Mouse (Mus musculus) forebrain, embryonic 16.5 days (tissue): ENCODE measurements around the gene Zw10. TPM values are rescaled to one million over a fixed set of nuclear protein-coding genes. Genes with fewer than 3 reads are reported as not detected.
A peak's percentile ranks its signal among the peaks of the same experiment; 100 is the strongest.

ENCODE experiments used
- ATAC-seq: fragments of 200-750 bp; cut with Nextera tagmentation; 2 replicates; pipeline ENCODE4 v1.8.0; 2017; ENCODE audit warnings: mild to moderate bottlenecking, moderate library complexity
- H3K27ac ChIP-seq: fragments of 300-500 bp; sonication (generic); 2 replicates; pipeline ENCODE4 v1.5.1; 2014; ENCODE audit warnings: low read length, control low read depth
- H3K27me3 ChIP-seq: fragments of 300-500 bp; sonication (generic); replicated peaks from 2 replicates; pipeline ENCODE4 v1.6.1; 2014; ENCODE audit warnings: low read length; ENCODE audit not compliant: control insufficient read depth, insufficient read depth
- H3K36me3 ChIP-seq: fragments of 300-500 bp; sonication (generic); 2 replicates; pipeline ENCODE4 v1.6.1; 2014; ENCODE audit not compliant: control insufficient read depth, insufficient read depth
- H3K4me1 ChIP-seq: fragments of 300-500 bp; sonication (generic); replicated peaks from 2 replicates; pipeline ENCODE4 v1.6.1; 2014; ENCODE audit warnings: low read length; ENCODE audit not compliant: control insufficient read depth, insufficient read depth
- H3K4me2 ChIP-seq: fragments of 300-500 bp; sonication (generic); 2 replicates; pipeline ENCODE4 v1.6.1; 2014; ENCODE audit warnings: mild to moderate bottlenecking, low read length, control low read depth
- H3K4me3 ChIP-seq: fragments of 300-500 bp; sonication (generic); replicated peaks from 2 replicates; pipeline ENCODE4 v1.5.1; 2014; ENCODE audit warnings: mild to moderate bottlenecking, low read length, control low read depth
- H3K9ac ChIP-seq: fragments of 300-500 bp; sonication (generic); replicated peaks from 2 replicates; pipeline ENCODE4 v1.6.1; 2014; ENCODE audit warnings: low read depth, low read length, control low read depth
- H3K9me3 ChIP-seq: fragments of 300-500 bp; sonication (generic); 2 replicates; pipeline ENCODE4 v1.6.1; 2016; ENCODE audit warnings: low read length; ENCODE audit not compliant: control insufficient read depth
- WGBS: fragments of 180-500 bp; shearing (Covaris S2); extraction: QIAGEN DNeasy Blood & Tissue Kit; methylation state at CpG from one replicate; pipeline ENCODE4 v1.1.7; 2014; 5-methylcytosine and 5-hydroxymethylcytosine counted together
- polyA plus RNA-seq: library from polyadenylated mRNA; unstranded; fragments of >200 nt; fragmentation: Nextera tagmentation; extraction: Ambion mirVana; gene quantifications from 2 replicates; pipeline ENCODE4 v1.2.1, GENCODE M21; 2015

Zw10 gene
- polyA plus RNA-seq, 1 experiment from 2014 or later = 32.2 TPM

DNA sequence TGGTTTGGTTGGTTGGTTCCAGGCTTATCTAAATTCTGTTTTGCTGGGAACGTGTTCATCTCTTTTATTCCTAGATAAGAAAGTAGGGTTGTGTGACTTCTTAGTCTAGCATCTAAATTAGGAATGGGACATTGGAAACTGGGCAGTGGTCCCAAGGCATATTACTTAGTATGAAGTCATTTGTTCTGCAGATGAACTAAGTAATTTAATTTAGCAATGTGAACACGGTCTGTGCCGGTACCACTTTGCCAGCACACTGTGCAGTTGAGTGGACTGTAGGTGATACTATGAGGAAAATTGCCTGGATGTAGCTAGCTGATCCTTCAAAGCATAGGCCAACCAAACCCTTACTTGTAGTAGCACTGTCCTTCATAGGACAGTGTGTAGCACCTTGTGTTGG lies 21.4 kb downstream of the Zw10 start:
- ATAC-seq = no peak
- no peak overlapping the region for H3K9ac ChIP-seq
- WGBS = 94% methylated on average over 3 of the region's 3 CpGs
- H3K4me3 ChIP-seq = no peak overlapping the region
- H3K27ac ChIP-seq = no peak overlapping the region
- no peaks in the 10 kb centered on the region for H3K27me3 ChIP-seq
- H3K4me2 ChIP-seq = no peak overlapping the region
- no peaks in the 10 kb centered on the region for H3K4me1 ChIP-seq
- no peaks in the 10 kb centered on the region for H3K9me3 ChIP-seq
- H3K36me3 ChIP-seq = peaks cover 24% of the 10 kb centered on the region

DNA sequence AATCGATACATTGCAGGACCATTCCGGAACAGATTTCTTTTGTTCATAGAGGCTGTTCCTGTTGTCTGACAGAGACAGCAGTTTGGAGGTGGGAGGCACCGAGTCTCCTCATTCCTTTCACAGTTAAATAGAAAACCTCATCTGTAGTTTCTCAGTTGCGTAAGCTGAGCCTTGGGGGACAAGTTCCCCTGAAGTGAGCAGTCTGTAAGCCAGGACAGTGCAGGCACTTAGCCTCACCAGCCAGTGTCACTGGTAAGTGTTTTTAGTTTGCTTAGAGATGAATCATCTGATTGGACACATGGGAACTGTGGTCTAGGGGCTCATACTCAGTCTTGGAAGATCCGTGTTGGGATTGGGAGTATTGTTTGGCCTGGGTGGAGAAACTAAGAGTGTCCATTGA lies 25.7 kb downstream of the Zw10 start, which contains the start of gene Tmprss5:
TSS of gene Tmprss5 (plus strand) at position 154 of the 400 bp plus-strand sequence.
- Histone ChIP-seq H3K27ac (no peak within 1 kb of the TSS), H3K9ac (no peak within 1 kb of the TSS), H3K27me3 (no peaks in the 10 kb centered on the region), H3K4me1 (no peaks in the 10 kb centered on the region), H3K4me3 (no peak within 1 kb of the TSS), H3K9me3 (no peaks in the 10 kb centered on the region), H3K4me2 (no peak within 1 kb of the TSS), H3K36me3 (peaks cover 8% of the 10 kb centered on the region)
- WGBS = 63% methylated on average over 5 of the region's 5 CpGs
- ATAC-seq = no peak

DNA sequence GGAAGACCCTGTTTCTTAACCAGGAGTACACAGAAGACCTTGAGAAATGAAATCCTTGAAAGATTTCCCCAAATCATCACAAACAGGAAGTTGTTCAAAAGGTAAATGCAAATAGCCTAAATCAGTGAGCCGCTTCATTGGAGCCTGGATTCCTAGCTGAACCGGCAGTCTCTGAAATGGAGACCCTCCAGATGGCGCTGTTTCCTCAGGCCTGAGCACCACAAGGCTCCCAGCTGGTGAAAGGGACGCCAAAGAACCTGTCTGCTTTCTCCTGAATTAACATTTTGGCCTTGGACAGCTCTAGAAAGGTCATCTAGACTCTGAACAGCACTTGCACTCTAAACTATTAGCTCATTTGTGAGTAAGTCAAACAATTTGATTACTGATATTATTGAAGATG lies 26.1 kb downstream of the Zw10 start:
- 5% methylated on average over 4 of the region's 4 CpGs for WGBS
- no peaks in the 10 kb centered on the region for H3K4me1 ChIP-seq
- H3K36me3 ChIP-seq = peaks cover 8% of the 10 kb centered on the region
- H3K27ac ChIP-seq = no peak overlapping the region
- H3K27me3 ChIP-seq = no peaks in the 10 kb centered on the region
- no peak for ATAC-seq
- H3K4me2 ChIP-seq = no peak overlapping the region
- H3K9ac ChIP-seq = no peak overlapping the region
- no peaks in the 10 kb centered on the region for H3K9me3 ChIP-seq
- no peak overlapping the region for H3K4me3 ChIP-seq

DNA sequence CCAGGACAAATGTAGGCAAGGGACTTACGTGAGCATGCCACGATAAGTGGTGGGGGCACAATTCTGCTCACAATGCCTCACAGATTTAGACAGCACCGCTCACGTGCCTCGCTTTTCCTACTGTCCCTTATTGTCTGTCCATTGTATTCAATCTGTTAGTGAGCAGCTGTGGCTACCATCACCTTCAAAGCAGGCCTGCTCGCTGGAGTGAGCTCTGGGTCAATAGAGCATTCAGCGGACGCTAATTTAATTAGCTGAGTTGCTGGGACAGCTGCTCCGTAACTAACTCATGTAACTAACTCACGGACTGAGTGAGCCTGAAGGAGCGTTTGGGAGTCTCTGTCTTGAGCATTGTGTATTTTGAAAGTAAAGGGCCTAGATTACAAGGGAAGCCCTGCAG lies 31.9 kb downstream of the Zw10 start:
- H3K4me3 ChIP-seq = no peak overlapping the region
- H3K27me3 ChIP-seq = no peaks in the 10 kb centered on the region
- H3K9me3 ChIP-seq = no peaks in the 10 kb centered on the region
- ATAC-seq = no peak
- no peak overlapping the region for H3K9ac ChIP-seq
- no peaks in the 10 kb centered on the region; the same call in 1 of the 2 replicates for H3K4me1 ChIP-seq
- no peak overlapping the region for H3K4me2 ChIP-seq
- WGBS = 4% methylated on average over 11 of the region's 11 CpGs
- no peaks in the 10 kb centered on the region for H3K36me3 ChIP-seq
- no peak overlapping the region for H3K27ac ChIP-seq

DNA sequence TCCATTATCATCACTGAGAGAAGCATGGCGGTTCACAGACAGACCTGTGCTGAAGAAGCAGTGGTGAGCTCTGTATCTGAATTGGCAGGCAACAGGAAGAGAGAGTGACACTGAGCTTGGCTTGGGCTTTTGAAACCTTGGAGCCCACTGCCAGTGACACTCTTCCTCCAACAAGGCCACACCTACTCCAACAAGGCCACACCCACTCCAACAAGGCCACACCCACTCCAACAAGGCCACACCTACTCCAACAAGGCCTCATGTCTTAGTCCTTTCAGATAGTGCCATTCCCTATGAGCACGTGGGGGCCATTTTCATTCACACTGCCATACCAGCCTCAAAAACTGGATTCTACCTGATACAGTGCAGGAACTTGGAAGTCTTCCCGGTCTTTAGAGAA lies 43.5 kb downstream of the Zw10 start:
- no peaks in the 10 kb centered on the region for H3K27me3 ChIP-seq
- no peaks in the 10 kb centered on the region for H3K36me3 ChIP-seq
- 96% methylated on average over 3 of the region's 3 CpGs for WGBS
- H3K4me1 ChIP-seq = peaks cover 9% of the 10 kb centered on the region
- no peak overlapping the region for H3K4me2 ChIP-seq
- H3K9ac ChIP-seq = no peak overlapping the region
- no peak overlapping the region for H3K4me3 ChIP-seq
- H3K9me3 ChIP-seq = no peaks in the 10 kb centered on the region
- ATAC-seq = no peak
- no peak overlapping the region for H3K27ac ChIP-seq

DNA sequence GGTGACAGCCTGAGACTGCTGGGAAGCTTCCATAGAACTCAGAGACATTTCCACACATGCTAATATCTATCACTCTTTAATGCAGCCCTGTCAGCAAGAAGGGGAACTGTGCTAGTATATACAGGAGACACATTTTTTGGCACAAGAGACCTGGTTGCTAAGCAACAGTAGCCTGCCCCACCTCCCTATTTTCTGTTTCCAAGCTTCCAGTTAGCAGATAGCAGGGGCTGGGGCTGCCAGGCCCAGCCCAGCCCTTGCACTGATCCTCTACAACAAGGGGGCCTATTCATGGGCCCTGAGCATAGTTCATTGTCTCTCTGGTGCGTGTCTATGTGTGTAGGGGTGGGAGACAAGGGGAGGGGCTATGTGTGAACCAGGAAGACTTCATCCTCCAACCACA lies 46.9 kb downstream of the Zw10 start:
- Histone ChIP-seq H3K4me2 (no peak overlapping the region), H3K9me3 (no peaks in the 10 kb centered on the region), H3K4me1 (peaks cover 9% of the 10 kb centered on the region), H3K27ac (no peak overlapping the region; the same call in 1 of the 2 replicates), H3K36me3 (no peaks in the 10 kb centered on the region), H3K4me3 (no peak overlapping the region), H3K9ac (no peak overlapping the region), H3K27me3 (no peaks in the 10 kb centered on the region)
- ATAC-seq = peak; percentile 83
- WGBS = 0% methylated on average over 1 of the region's 1 CpGs

DNA sequence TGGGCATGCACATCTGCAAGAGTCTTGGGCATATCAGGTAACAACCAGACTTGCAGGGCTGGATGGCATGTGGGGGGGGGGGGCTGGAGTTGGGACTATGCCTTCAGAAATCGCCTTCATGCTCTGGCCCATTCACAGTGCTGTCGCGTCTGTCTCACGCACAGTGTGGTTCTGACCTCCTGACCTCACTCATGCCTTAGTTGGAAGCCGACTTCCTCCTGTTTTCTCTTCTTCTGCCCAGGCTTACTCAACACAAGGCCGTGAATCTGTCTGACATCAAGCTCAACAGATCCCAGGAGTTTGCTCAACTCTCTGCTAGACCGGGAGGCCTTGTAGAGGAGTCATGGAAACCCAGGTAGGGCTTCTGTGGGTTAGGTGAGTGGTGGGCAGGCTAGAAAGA lies 53.7 kb downstream of the Zw10 start:
- 64% methylated on average over 7 of the region's 7 CpGs for WGBS
- Histone ChIP-seq H3K4me3 (no peak overlapping the region), H3K36me3 (no peaks in the 10 kb centered on the region), H3K4me2 (no peak overlapping the region), H3K27me3 (no peaks in the 10 kb centered on the region), H3K27ac (no peak overlapping the region), H3K9ac (no peak overlapping the region), H3K9me3 (no peaks in the 10 kb centered on the region), H3K4me1 (no peaks in the 10 kb centered on the region)
- no peak for ATAC-seq

DNA sequence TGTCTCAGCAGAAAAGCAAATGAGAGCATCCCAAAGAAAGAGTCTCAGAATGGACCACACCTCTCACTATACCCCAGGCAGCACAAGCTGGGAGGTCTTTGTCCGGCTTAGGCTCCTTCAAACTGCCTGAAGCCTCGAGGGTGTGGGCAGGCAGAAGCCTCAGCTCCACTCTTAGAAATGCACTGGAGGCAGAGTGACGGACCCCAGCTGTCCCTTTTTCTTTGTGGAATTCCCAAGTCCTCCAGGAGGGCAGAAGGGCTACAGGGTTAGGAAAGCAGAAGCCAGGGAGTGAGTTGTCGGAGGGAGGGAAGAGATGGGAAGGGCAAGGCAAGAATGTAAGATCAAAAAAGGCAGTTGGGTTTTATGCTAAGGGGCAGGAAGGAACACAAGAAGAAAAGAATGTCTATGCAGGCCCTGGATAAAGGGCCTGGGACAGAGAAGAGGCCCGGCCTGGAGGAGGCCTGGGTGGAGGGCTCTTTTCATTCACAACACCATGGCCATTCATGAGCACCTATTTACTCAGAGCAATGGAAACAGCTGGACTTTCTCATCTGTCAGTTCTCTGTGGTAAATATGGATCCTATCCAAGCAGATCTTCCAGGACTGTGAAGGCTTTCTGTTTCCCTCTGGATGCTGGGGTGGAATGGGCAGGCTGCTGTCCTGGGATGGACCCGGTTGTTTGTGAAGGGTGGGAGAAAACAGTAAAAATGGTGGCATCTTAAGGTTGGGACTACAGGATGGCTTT lies 55.2 kb downstream of the Zw10 start:
- H3K9me3 ChIP-seq = no peaks in the 10 kb centered on the region
- no peak overlapping the region for H3K4me3 ChIP-seq
- ATAC-seq = no peak
- H3K4me2 ChIP-seq = no peak overlapping the region
- H3K4me1 ChIP-seq = no peaks in the 10 kb centered on the region
- no peak overlapping the region for H3K27ac ChIP-seq
- H3K9ac ChIP-seq = no peak overlapping the region
- no peaks in the 10 kb centered on the region for H3K27me3 ChIP-seq
- no peaks in the 10 kb centered on the region for H3K36me3 ChIP-seq
- WGBS = 42% methylated on average over 6 of the region's 6 CpGs

DNA sequence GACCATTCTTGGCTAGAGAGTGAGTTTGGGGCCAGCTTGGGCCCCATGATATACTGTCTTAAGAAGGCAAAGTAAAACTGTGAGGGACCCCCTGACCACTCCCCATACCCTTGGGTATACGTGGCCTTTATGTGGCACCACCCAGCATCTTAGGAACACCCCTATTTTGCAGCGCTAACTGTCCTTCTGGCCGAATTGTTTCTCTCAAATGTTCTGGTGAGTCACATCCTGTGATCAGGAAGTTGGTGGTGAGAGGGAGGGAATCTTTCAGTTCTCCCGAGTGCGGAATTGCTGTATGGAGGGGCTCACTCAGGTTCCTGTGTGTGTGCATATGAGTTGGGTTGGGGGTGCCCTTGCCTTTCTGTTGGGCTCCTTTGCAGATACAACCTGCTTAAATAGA lies 55.9 kb downstream of the Zw10 start:
- Histone ChIP-seq H3K4me1 (no peaks in the 10 kb centered on the region), H3K27me3 (no peaks in the 10 kb centered on the region), H3K4me2 (no peak overlapping the region), H3K27ac (no peak overlapping the region), H3K4me3 (no peak overlapping the region), H3K9me3 (no peaks in the 10 kb centered on the region), H3K9ac (no peak overlapping the region), H3K36me3 (no peaks in the 10 kb centered on the region)
- ATAC-seq = no peak
- 94% methylated on average over 5 of the region's 5 CpGs for WGBS
